Mouse (Mus musculus): ENCODE results near the gene Fancd2. TPM values are rescaled to one million over a fixed set of nuclear protein-coding genes. Genes with fewer than 3 reads are reported as not detected.

Fancd2 gene
- total RNA-seq, 2 experiments from 2014 or later, result 5.0 to 7.0 TPM

GRCm38 (mm10) chr6:113612258-113612969 lies 80.9 kb downstream of the Fancd2 start:
- DNase-seq, result no peak

GRCm38 (mm10) chr6:113614152-113614551 lies 82.7 kb downstream of the Fancd2 start:
- no peak for DNase-seq

- DNase-seq, result no peak
These were observed 83.5 kb downstream of the Fancd2 start for GRCm38 (mm10) chr6:113614997-113615396.

- no peak for DNase-seq
These were observed 84.0 kb downstream of the Fancd2 start for GRCm38 (mm10) chr6:113615489-113615888.

GRCm38 (mm10) chr6:113623386-113623785 lies 91.9 kb downstream of the Fancd2 start:
- DNase-seq, result no peak

- DNase-seq, result peak; percentile 93
These were observed 92.7 kb downstream of the Fancd2 start, which contains the start of gene Vhl for GRCm38 (mm10) chr6:113623941-113624751. Vhl (plus strand) TSS chr6:113623959.

GRCm38 (mm10) chr6:113624989-113625770 lies 93.7 kb downstream of the Fancd2 start:
- DNase-seq, result peak; percentile 44

- DNase-seq, result no peak
These were observed 98.8 kb downstream of the Fancd2 start for GRCm38 (mm10) chr6:113630322-113630721.

- DNase-seq, result no peak
These were observed 101.4 kb downstream of the Fancd2 start for GRCm38 (mm10) chr6:113632863-113633262.

- peak; percentile 97 for DNase-seq
These were observed 107.0 kb downstream of the Fancd2 start, which contains the start of gene Irak2 for GRCm38 (mm10) chr6:113638302-113639040. Irak2 (plus strand) TSS chr6:113638467.

GRCm38 (mm10) chr6:113639201-113639600 lies 107.7 kb downstream of the Fancd2 start:
- no peak for DNase-seq

GRCm38 (mm10) chr6:113642605-113643004 lies 111.1 kb downstream of the Fancd2 start:
- DNase-seq, result no peak

- DNase-seq, result no peak
These were observed 111.5 kb downstream of the Fancd2 start for GRCm38 (mm10) chr6:113643021-113643420.

GRCm38 (mm10) chr6:113643967-113644366 lies 112.5 kb downstream of the Fancd2 start:
- no peak for DNase-seq

GRCm38 (mm10) chr6:113644808-113645207 lies 113.3 kb downstream of the Fancd2 start:
- DNase-seq, result peak; percentile 53

Small RNA genes within 50 kb of the gene (microRNA-seq; reads per million reads assigned to microRNA genes)
- not detected for gene Gm23365

Other genes with a start within 250 kb of the Fancd2 start
- gene Cpne9, start 249.4 kb upstream of the Fancd2 start, total RNA-seq (2021), result 1 to 10 TPM in 1 of 2 experiments, under 1 TPM in 1; 0.90 to 1.2 TPM
- gene Brpf1, start 224.5 kb upstream of the Fancd2 start, total RNA-seq (2021), result 10 to 100 TPM; 32.6 to 37.2 TPM
- gene Ogg1, start 204.7 kb upstream of the Fancd2 start, total RNA-seq (2021), result 10 to 100 TPM; 11.9 to 12.0 TPM
- 10 to 100 TPM; 47.1 to 50.3 TPM for gene Camk1, start 187.7 kb upstream of the Fancd2 start, total RNA-seq (2021)
- 10 to 100 TPM; 30.5 to 37.1 TPM for gene Tada3, start 153.8 kb upstream of the Fancd2 start, total RNA-seq (2021)
- 100 to 1,000 TPM; 181 to 183 TPM for gene Arpc4, start 153.6 kb upstream of the Fancd2 start, total RNA-seq (2021)
- 1 to 10 TPM; 1.8 to 4.3 TPM for gene Ttll3, start 142.4 kb upstream of the Fancd2 start, total RNA-seq (2021)
- 10 to 100 TPM; 16.4 to 24.4 TPM for gene Rpusd3, start 112.3 kb upstream of the Fancd2 start, total RNA-seq (2021)
- 100 to 1,000 TPM; 397 to 418 TPM for gene Cidec, start 95.9 kb upstream of the Fancd2 start, total RNA-seq (2021)
- gene Jagn1, start 89.1 kb upstream of the Fancd2 start, total RNA-seq (2021), result 10 to 100 TPM; 47.6 to 48.4 TPM
- 1 to 10 TPM; 1.1 to 1.5 TPM for gene Il17re, start 73.2 kb upstream of the Fancd2 start, total RNA-seq (2021)
- gene Il17rc, start 60.3 kb upstream of the Fancd2 start, total RNA-seq (2021), result 10 to 100 TPM; 22.6 to 25.0 TPM
- 10 to 100 TPM; 35.8 to 43.1 TPM for gene Creld1, start 48.4 kb upstream of the Fancd2 start, total RNA-seq (2021)
- gene Prrt3, start 29.8 kb upstream of the Fancd2 start, total RNA-seq (2021), result under 1 TPM; 0.30 to 0.55 TPM
- 10 to 100 TPM; 76.9 to 81.2 TPM for gene Emc3, start within 50 bp of the Fancd2 start, total RNA-seq (2021)
- not detected for gene Fancd2os, start 69.0 kb downstream of the Fancd2 start, total RNA-seq (2021)
- gene Brk1, start 73.1 kb downstream of the Fancd2 start, total RNA-seq (2021), result 100 to 1,000 TPM; 139 to 159 TPM
- 10 to 100 TPM; 24.7 to 26.3 TPM for gene Vhl, start 92.3 kb downstream of the Fancd2 start, total RNA-seq (2021)
- 10 to 100 TPM; 15.8 to 23.3 TPM for gene Irak2, start 106.8 kb downstream of the Fancd2 start, total RNA-seq (2021)
- 10 to 100 TPM; 53.5 to 58.7 TPM for gene Tatdn2, start 165.4 kb downstream of the Fancd2 start, total RNA-seq (2021)
- gene Ghrl, start 188.2 kb downstream of the Fancd2 start, total RNA-seq (2021), result not detected
- gene Sec13, start 209.1 kb downstream of the Fancd2 start, total RNA-seq (2021), result 100 to 1,000 TPM; 103 to 113 TPM

All from adrenal gland, postnatal 10 days (tissue).